Mouse (Mus musculus) testis, adult 2 months (tissue): ENCODE measurements around the gene Fas. TPM values are rescaled to one million over a fixed set of nuclear protein-coding genes. Genes with fewer than 3 reads are reported as not detected.

Source experiments
- H3K27ac ChIP-seq: fragments of 200-500 bp; 2 replicates; pipeline ENCODE4 v1.5.1; 2012; ENCODE audit warnings: low read depth, low read length; ENCODE audit not compliant: control insufficient read depth, insufficient read depth
- H3K27me3 ChIP-seq: fragments of 200-500 bp; 2 replicates; pipeline ENCODE4 v1.6.1; 2012; ENCODE audit warnings: mild to moderate bottlenecking, low read length, moderate library complexity; ENCODE audit not compliant: control insufficient read depth, insufficient read depth
- H3K36me3 ChIP-seq: fragments of 200-500 bp; 2 replicates; pipeline ENCODE4 v1.6.1; 2012; ENCODE audit warnings: mild to moderate bottlenecking, low read length; ENCODE audit not compliant: control insufficient read depth, insufficient read depth
- H3K4me1 ChIP-seq: fragments of 200-500 bp; 2 replicates; pipeline ENCODE4 v1.6.1; 2012; ENCODE audit warnings: low read length; ENCODE audit not compliant: control insufficient read depth, insufficient read depth
- H3K4me3 ChIP-seq: fragments of 200-500 bp; 2 replicates; pipeline ENCODE4 v1.5.1; 2012; ENCODE audit warnings: low read depth, mild to moderate bottlenecking, low read length, moderate library complexity, mixed read lengths; ENCODE audit not compliant: control insufficient read depth
- CTCF ChIP-seq: fragments of 200-500 bp; IDR thresholded peaks from 2 replicates; pipeline ENCODE4 v1.5.1; 2012; ENCODE audit warnings: low read depth, mild to moderate bottlenecking, inconsistent platforms, low read length, moderate library complexity; ENCODE audit not compliant: control insufficient read depth, insufficient read depth, insufficient replicate concordance
- POLR2A ChIP-seq: fragments of 200-500 bp; IDR thresholded peaks from 2 replicates; pipeline ENCODE4 v1.6.1; 2012; ENCODE audit warnings: low read depth, mild to moderate bottlenecking, inconsistent platforms, low read length, moderate library complexity; ENCODE audit not compliant: control insufficient read depth
- polyA plus RNA-seq: library from polyadenylated mRNA; depleted of rRNA; stranded (reverse); fragments of >200 nt; gene quantifications from 2 replicates; pipeline ENCODE4 v1.2.3, GENCODE M21; 2012

Fas gene
- polyA plus RNA-seq, 1 experiment, result not detected

- no peaks in the 10 kb centered on the region for H3K27me3 ChIP-seq
- TF ChIP-seq CTCF, result no peak
- TF ChIP-seq POLR2A, result no peak
- H3K4me1 ChIP-seq, result peaks cover 5% of the 10 kb centered on the region
- no peak overlapping the region for H3K27ac ChIP-seq
- no peak overlapping the region for H3K4me3 ChIP-seq
- no peaks in the 10 kb centered on the region for H3K36me3 ChIP-seq
These were observed 3.0 kb downstream of the Fas start for GRCm38 (mm10) chr19:34293376-34293947.

GRCm38 (mm10) chr19:34295442-34295841 is 5.0 kb downstream of the Fas start:
- Histone ChIP-seq H3K27me3 (no peaks in the 10 kb centered on the region), H3K36me3 (no peaks in the 10 kb centered on the region), H3K4me1 (peaks cover 4% of the 10 kb centered on the region), H3K4me3 (no peak overlapping the region), H3K27ac (no peak overlapping the region)
- TF ChIP-seq CTCF (no peak), POLR2A (no peak)

GRCm38 (mm10) chr19:34298531-34298930 is 8.1 kb downstream of the Fas start:
- Histone ChIP-seq H3K4me3 (no peak overlapping the region), H3K36me3 (no peaks in the 10 kb centered on the region), H3K27ac (no peak overlapping the region), H3K4me1 (no peaks in the 10 kb centered on the region), H3K27me3 (no peaks in the 10 kb centered on the region)
- TF ChIP-seq CTCF, result no peak
- TF ChIP-seq POLR2A, result no peak

- Histone ChIP-seq H3K4me3 (no peak overlapping the region), H3K27ac (no peak overlapping the region), H3K4me1 (no peaks in the 10 kb centered on the region), H3K27me3 (no peaks in the 10 kb centered on the region), H3K36me3 (no peaks in the 10 kb centered on the region)
- no peak for TF ChIP-seq CTCF
- no peak for TF ChIP-seq POLR2A
These were observed 8.8 kb downstream of the Fas start for GRCm38 (mm10) chr19:34299229-34299628.

GRCm38 (mm10) chr19:34300430-34300829 is 10.0 kb downstream of the Fas start:
- no peak for TF ChIP-seq CTCF
- TF ChIP-seq POLR2A, result no peak
- Histone ChIP-seq H3K4me1 (no peaks in the 10 kb centered on the region), H3K4me3 (no peak overlapping the region), H3K27ac (no peak overlapping the region), H3K27me3 (no peaks in the 10 kb centered on the region), H3K36me3 (no peaks in the 10 kb centered on the region)

GRCm38 (mm10) chr19:34304917-34305316 is 14.5 kb downstream of the Fas start:
- Histone ChIP-seq H3K4me1 (no peaks in the 10 kb centered on the region), H3K27ac (no peak overlapping the region), H3K4me3 (no peak overlapping the region), H3K36me3 (no peaks in the 10 kb centered on the region), H3K27me3 (no peaks in the 10 kb centered on the region)
- TF ChIP-seq CTCF (no peak), POLR2A (no peak)

GRCm38 (mm10) chr19:34306794-34307193 is 16.3 kb downstream of the Fas start:
- Histone ChIP-seq H3K4me1 (no peaks in the 10 kb centered on the region), H3K36me3 (no peaks in the 10 kb centered on the region), H3K27me3 (no peaks in the 10 kb centered on the region), H3K4me3 (no peak overlapping the region), H3K27ac (no peak overlapping the region)
- no peak for TF ChIP-seq CTCF
- TF ChIP-seq POLR2A, result no peak

- TF ChIP-seq CTCF (no peak), POLR2A (no peak)
- H3K36me3 ChIP-seq, result no peaks in the 10 kb centered on the region
- no peaks in the 10 kb centered on the region for H3K4me1 ChIP-seq
- H3K4me3 ChIP-seq, result no peak overlapping the region
- H3K27me3 ChIP-seq, result no peaks in the 10 kb centered on the region
- no peak overlapping the region for H3K27ac ChIP-seq
These were observed 21.8 kb downstream of the Fas start for GRCm38 (mm10) chr19:34312151-34312728.
